Mouse (Mus musculus): ENCODE measurements around the gene Zfp92.
"Not testable (repeated sequence)": the region's sequence is repeated elsewhere in the genome, so short reads cannot be mapped to it uniquely, and the experiment has no call there.

- TF ChIP-seq CTCF (IDR thresholded peaks at IDR 0.05; ENCODE audit: low read depth, low read length); POLR2A (IDR thresholded peaks at IDR 0.05; ENCODE audit: borderline replicate concordance, low read depth, low read length): not testable (repeated sequence)
These were observed 12.3 kb upstream of the Zfp92 start, which contains the start of gene Gm18336 for GRCm38 (mm10) chrX:73398636-73399035.
